Mouse (Mus musculus) cerebellum, adult 11 months (tissue): Measurements from ENCODE around the gene Tmod4.

ENCODE experiments used
- DNase-seq: peaks from one replicate; pipeline ENCODE4 v3.0.0; 2022

Tmod4 gene

GRCm38 (mm10) chr3:95139586-95140288, 15.5 kb downstream of the Tmod4 start:
- no peak for DNase-seq

- no peak for DNase-seq
These were observed 16.0 kb downstream of the Tmod4 start for GRCm38 (mm10) chr3:95140289-95140595.

- no peak for DNase-seq
These were observed 16.5 kb downstream of the Tmod4 start for GRCm38 (mm10) chr3:95140795-95141194.

- DNase-seq: no peak
These were observed 17.2 kb downstream of the Tmod4 start for GRCm38 (mm10) chr3:95141474-95141873.

- no peak for DNase-seq
These were observed 17.8 kb downstream of the Tmod4 start, which contains the start of gene Tnfaip8l2 for GRCm38 (mm10) chr3:95141952-95142616. Gene Tnfaip8l2 (minus strand): TSS chr3:95142360.

GRCm38 (mm10) chr3:95142617-95143011, 18.3 kb downstream of the Tmod4 start:
- peak; percentile 89 for DNase-seq

GRCm38 (mm10) chr3:95147924-95148323, 23.6 kb downstream of the Tmod4 start:
- DNase-seq: no peak

GRCm38 (mm10) chr3:95153874-95154273, 29.6 kb downstream of the Tmod4 start:
- no peak for DNase-seq

GRCm38 (mm10) chr3:95159511-95159986, 35.3 kb downstream of the Tmod4 start:
- no peak for DNase-seq

- DNase-seq: peak; percentile 87
These were observed 36.0 kb downstream of the Tmod4 start, which contains the start of gene Sema6c for GRCm38 (mm10) chr3:95159987-95160963. Gene Sema6c (plus strand): TSS chr3:95160457.

- peak; percentile 45 for DNase-seq
These were observed 36.8 kb downstream of the Tmod4 start for GRCm38 (mm10) chr3:95161041-95161551.

- no peak for DNase-seq
These were observed 37.5 kb downstream of the Tmod4 start for GRCm38 (mm10) chr3:95161618-95162344.

- DNase-seq: no peak
These were observed 38.0 kb downstream of the Tmod4 start for GRCm38 (mm10) chr3:95162345-95162628.

GRCm38 (mm10) chr3:95163419-95164255, 39.4 kb downstream of the Tmod4 start:
- DNase-seq: no peak

- DNase-seq: no peak
These were observed 39.9 kb downstream of the Tmod4 start for GRCm38 (mm10) chr3:95164256-95164550.

- no peak for DNase-seq
These were observed 40.6 kb downstream of the Tmod4 start for GRCm38 (mm10) chr3:95164840-95165239.

- DNase-seq: no peak
These were observed 45.7 kb downstream of the Tmod4 start for GRCm38 (mm10) chr3:95169996-95170395.

- DNase-seq: no peak
These were observed 46.8 kb downstream of the Tmod4 start for GRCm38 (mm10) chr3:95171105-95171504.

- no peak for DNase-seq
These were observed 48.4 kb downstream of the Tmod4 start for GRCm38 (mm10) chr3:95172526-95173255.

- no peak for DNase-seq
These were observed 49.1 kb downstream of the Tmod4 start for GRCm38 (mm10) chr3:95173256-95173949.
